Mouse (Mus musculus): ENCODE results near the gene Rasl11a. TPM values are rescaled to one million over a fixed set of nuclear protein-coding genes. Genes with fewer than 3 reads are reported as not detected.

Gene Rasl11a
- 18.8 and 19.0 TPM in 2 replicates for polyA plus RNA-seq (2014; fragmentation: Nextera tagmentation; extraction: Ambion mirVana)

DNA sequence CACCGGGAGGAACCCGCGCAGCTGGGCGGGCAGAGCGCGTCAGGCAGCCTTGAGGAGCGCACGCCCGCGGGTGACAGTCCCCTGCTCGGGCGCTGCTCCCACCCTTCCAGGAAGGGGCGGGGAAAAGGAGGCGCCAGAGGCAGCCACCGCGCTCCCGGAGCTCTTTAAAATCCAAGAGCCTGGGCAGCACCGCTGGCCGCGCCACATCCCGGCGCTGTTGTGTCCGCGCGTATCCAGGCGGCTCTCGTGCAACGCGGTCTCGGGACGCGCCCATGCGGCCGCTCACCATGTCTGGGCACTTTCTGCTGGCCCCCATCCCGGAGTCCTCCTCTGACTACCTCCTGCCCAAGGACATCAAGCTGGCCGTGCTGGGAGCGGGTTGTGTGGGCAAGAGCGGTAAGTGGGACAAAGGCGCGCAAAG, at the start of gene Rasl11a:
Rasl11a (plus strand) TSS at position 127 of the 421 bp plus-strand sequence.
- H3K27me3 ChIP-seq (ENCODE audit: control insufficient read depth, insufficient read depth, low read length): no peaks in the 10 kb centered on the region
- H3K4me3 ChIP-seq (ENCODE audit: low read depth, low read length): peak within 1 kb of the TSS; percentile 75
- no peaks in the 10 kb centered on the region for H3K4me1 ChIP-seq (replicated peaks; ENCODE audit: control insufficient read depth, insufficient read depth, low read length)
- ATAC-seq (ENCODE audit: low FRiP score) (peak; percentile 92), DNase-seq (ENCODE audit: low spot score) (peak; percentile 87)
- H3K9ac ChIP-seq (ENCODE audit: low read depth, low read length): peak within 1 kb of the TSS; percentile 83
- H3K4me2 ChIP-seq (replicated peaks; ENCODE audit: low read depth, low read length): peak within 1 kb of the TSS; percentile 85
- H3K27ac ChIP-seq (ENCODE audit: low read depth, low read length): peak within 1 kb of the TSS; percentile 68
- under 1% methylated on average over 40 of the region's 40 CpGs for WGBS
- no peaks in the 10 kb centered on the region for H3K36me3 ChIP-seq (ENCODE audit: control insufficient read depth, insufficient read depth, low read length)
- H3K9me3 ChIP-seq (ENCODE audit: control insufficient read depth, low read length): no peaks in the 10 kb centered on the region

DNA sequence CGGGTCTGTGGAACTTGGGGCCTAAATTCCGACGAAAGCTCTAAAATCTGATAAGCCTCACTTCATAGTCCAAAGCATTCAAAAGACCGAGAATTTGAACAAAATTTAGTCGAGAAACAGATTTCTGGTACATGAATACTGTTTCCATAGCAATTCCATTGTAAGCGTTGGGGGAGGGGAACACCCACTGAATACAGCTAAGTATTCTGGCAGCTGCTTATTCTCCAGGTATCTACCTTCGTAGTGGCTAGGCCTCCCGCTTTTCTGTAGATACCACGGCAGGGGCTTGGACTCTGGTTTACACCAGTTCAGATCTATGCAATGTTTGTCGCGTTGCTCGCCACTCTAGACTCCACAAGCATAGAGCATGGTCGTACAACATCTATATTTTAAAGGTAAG, 49.1 kb upstream of the Rasl11a start:
- no peaks in the 10 kb centered on the region for H3K4me1 ChIP-seq (replicated peaks; ENCODE audit: control insufficient read depth, insufficient read depth, low read length)
- no peaks in the 10 kb centered on the region for H3K27me3 ChIP-seq (ENCODE audit: control insufficient read depth, insufficient read depth, low read length)
- no peaks in the 10 kb centered on the region for H3K36me3 ChIP-seq (ENCODE audit: control insufficient read depth, insufficient read depth, low read length)
- no peak overlapping the region for H3K27ac ChIP-seq (ENCODE audit: low read depth, low read length)
- no peak overlapping the region for H3K9ac ChIP-seq (ENCODE audit: low read depth, low read length)
- H3K4me3 ChIP-seq (ENCODE audit: low read depth, low read length): no peak overlapping the region
- 69% methylated on average over 13 of the region's 13 CpGs for WGBS
- peak; percentile 12 for DNase-seq (ENCODE audit: low spot score)
- no peak overlapping the region for H3K4me2 ChIP-seq (replicated peaks; ENCODE audit: low read depth, low read length)
- ATAC-seq (ENCODE audit: low FRiP score): no peak
- H3K9me3 ChIP-seq (ENCODE audit: control insufficient read depth, low read length): no peaks in the 10 kb centered on the region

DNA sequence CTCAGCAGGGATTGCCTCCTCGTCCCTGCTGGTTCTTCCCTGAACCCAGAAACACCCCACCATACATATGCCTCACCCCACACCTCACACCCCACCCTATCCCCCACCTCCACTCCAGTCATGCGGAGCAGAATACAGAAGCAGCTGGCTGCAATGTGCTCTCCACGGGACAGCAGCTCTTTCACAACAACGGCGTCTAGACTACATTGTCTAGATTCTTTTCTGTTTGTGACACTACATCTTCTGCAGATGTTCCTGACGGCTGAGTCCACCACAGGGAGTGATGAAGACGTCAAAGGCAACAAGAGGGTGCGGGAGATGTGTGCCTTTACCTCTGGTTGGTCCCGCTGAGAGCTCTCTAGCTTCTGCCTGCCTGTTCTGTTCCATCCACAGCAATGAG, 46.8 kb upstream of the Rasl11a start:
- H3K27me3 ChIP-seq (ENCODE audit: control insufficient read depth, insufficient read depth, low read length): no peaks in the 10 kb centered on the region
- ATAC-seq (ENCODE audit: low FRiP score) (no peak), DNase-seq (ENCODE audit: low spot score) (no peak)
- H3K9me3 ChIP-seq (ENCODE audit: control insufficient read depth, low read length): no peaks in the 10 kb centered on the region
- H3K27ac ChIP-seq (ENCODE audit: low read depth, low read length): no peak overlapping the region
- no peaks in the 10 kb centered on the region for H3K36me3 ChIP-seq (ENCODE audit: control insufficient read depth, insufficient read depth, low read length)
- H3K4me3 ChIP-seq (ENCODE audit: low read depth, low read length): no peak overlapping the region
- no peaks in the 10 kb centered on the region for H3K4me1 ChIP-seq (replicated peaks; ENCODE audit: control insufficient read depth, insufficient read depth, low read length)
- no peak overlapping the region for H3K4me2 ChIP-seq (replicated peaks; ENCODE audit: low read depth, low read length)
- no peak overlapping the region for H3K9ac ChIP-seq (ENCODE audit: low read depth, low read length)
- WGBS: 42% methylated on average over 9 of the region's 9 CpGs

- Histone ChIP-seq H3K4me2 (replicated peaks; ENCODE audit: low read depth, low read length) (no peak overlapping the region), H3K9ac (ENCODE audit: low read depth, low read length) (no peak overlapping the region)
- 85% methylated on average over 8 of the region's 8 CpGs for WGBS
Measured at GRCm38 (mm10) chr5:146806004-146806430, 38.9 kb upstream of the Rasl11a start.

GRCm38 (mm10) chr5:146809951-146810350, 34.9 kb upstream of the Rasl11a start:
- Histone ChIP-seq H3K4me1 (replicated peaks; ENCODE audit: control insufficient read depth, insufficient read depth, low read length) (no peaks in the 10 kb centered on the region), H3K9me3 (ENCODE audit: control insufficient read depth, low read length) (no peaks in the 10 kb centered on the region), H3K36me3 (ENCODE audit: control insufficient read depth, insufficient read depth, low read length) (no peaks in the 10 kb centered on the region), H3K9ac (ENCODE audit: low read depth, low read length) (no peak overlapping the region), H3K27me3 (ENCODE audit: control insufficient read depth, insufficient read depth, low read length) (no peaks in the 10 kb centered on the region), H3K4me2 (replicated peaks; ENCODE audit: low read depth, low read length) (no peak overlapping the region), H3K27ac (ENCODE audit: low read depth, low read length) (no peak overlapping the region), H3K4me3 (ENCODE audit: low read depth, low read length) (no peak overlapping the region)
- DNase-seq (ENCODE audit: low spot score): no peak
- 81% methylated on average over 5 of the region's 5 CpGs for WGBS
- no peak for ATAC-seq (ENCODE audit: low FRiP score)

More at GRCm38 (mm10) chr5:146806004-146806430, 38.9 kb upstream of the Rasl11a start:
- Histone ChIP-seq H3K27ac (ENCODE audit: low read depth, low read length) (no peak overlapping the region), H3K36me3 (ENCODE audit: control insufficient read depth, insufficient read depth, low read length) (no peaks in the 10 kb centered on the region), H3K27me3 (ENCODE audit: control insufficient read depth, insufficient read depth, low read length) (no peaks in the 10 kb centered on the region), H3K4me3 (ENCODE audit: low read depth, low read length) (no peak overlapping the region), H3K9me3 (ENCODE audit: control insufficient read depth, low read length) (no peaks in the 10 kb centered on the region), H3K4me1 (replicated peaks; ENCODE audit: control insufficient read depth, insufficient read depth, low read length) (no peaks in the 10 kb centered on the region)
- DNase-seq (ENCODE audit: low spot score) (no peak), ATAC-seq (ENCODE audit: low FRiP score) (no peak)

GRCm38 (mm10) chr5:146812866-146813265, 32.0 kb upstream of the Rasl11a start:
- ATAC-seq (ENCODE audit: low FRiP score): no peak
- Histone ChIP-seq H3K9ac (ENCODE audit: low read depth, low read length) (no peak overlapping the region), H3K4me3 (ENCODE audit: low read depth, low read length) (no peak overlapping the region), H3K9me3 (ENCODE audit: control insufficient read depth, low read length) (no peaks in the 10 kb centered on the region), H3K36me3 (ENCODE audit: control insufficient read depth, insufficient read depth, low read length) (no peaks in the 10 kb centered on the region), H3K27me3 (ENCODE audit: control insufficient read depth, insufficient read depth, low read length) (no peaks in the 10 kb centered on the region), H3K4me2 (replicated peaks; ENCODE audit: low read depth, low read length) (no peak overlapping the region), H3K4me1 (replicated peaks; ENCODE audit: control insufficient read depth, insufficient read depth, low read length) (no peaks in the 10 kb centered on the region), H3K27ac (ENCODE audit: low read depth, low read length) (no peak overlapping the region)
- DNase-seq (ENCODE audit: low spot score): no peak
- WGBS: 93% methylated on average over 5 of the region's 5 CpGs

DNA sequence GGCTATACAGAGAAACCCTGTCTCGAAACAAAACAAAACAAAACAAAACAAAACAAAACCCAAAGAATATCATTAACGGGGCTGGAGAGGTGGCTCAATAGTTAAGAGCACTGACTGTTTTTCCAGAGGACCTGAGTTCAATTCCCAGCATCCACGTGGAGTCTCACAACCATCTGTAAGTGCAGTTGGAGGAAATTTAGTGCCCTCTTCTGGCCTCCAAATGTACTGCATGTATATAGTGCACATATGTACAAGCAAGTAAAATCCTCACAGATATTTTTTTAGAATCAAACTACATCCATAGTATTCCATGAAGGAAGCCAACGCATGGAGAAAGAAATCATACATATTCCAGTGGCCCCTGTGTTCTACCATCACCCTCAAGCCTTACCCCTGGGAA, 31.4 kb upstream of the Rasl11a start:
- Histone ChIP-seq H3K9me3 (ENCODE audit: control insufficient read depth, low read length) (no peaks in the 10 kb centered on the region), H3K27me3 (ENCODE audit: control insufficient read depth, insufficient read depth, low read length) (no peaks in the 10 kb centered on the region), H3K9ac (ENCODE audit: low read depth, low read length) (no peak overlapping the region), H3K4me1 (replicated peaks; ENCODE audit: control insufficient read depth, insufficient read depth, low read length) (no peaks in the 10 kb centered on the region), H3K36me3 (ENCODE audit: control insufficient read depth, insufficient read depth, low read length) (no peaks in the 10 kb centered on the region), H3K27ac (ENCODE audit: low read depth, low read length) (no peak overlapping the region), H3K4me2 (replicated peaks; ENCODE audit: low read depth, low read length) (no peak overlapping the region), H3K4me3 (ENCODE audit: low read depth, low read length) (no peak overlapping the region)
- DNase-seq (ENCODE audit: low spot score) (no peak), ATAC-seq (ENCODE audit: low FRiP score) (no peak)
- 86% methylated on average over 4 of the region's 4 CpGs for WGBS

- no peak for ATAC-seq (ENCODE audit: low FRiP score)
- no peak overlapping the region for H3K4me3 ChIP-seq (ENCODE audit: low read depth, low read length)
- no peak overlapping the region for H3K4me2 ChIP-seq (replicated peaks; ENCODE audit: low read depth, low read length)
- H3K4me1 ChIP-seq (replicated peaks; ENCODE audit: control insufficient read depth, insufficient read depth, low read length): no peaks in the 10 kb centered on the region
- DNase-seq (ENCODE audit: low spot score): no peak
- no peak overlapping the region for H3K9ac ChIP-seq (ENCODE audit: low read depth, low read length)
- H3K9me3 ChIP-seq (ENCODE audit: control insufficient read depth, low read length): no peaks in the 10 kb centered on the region
- no peaks in the 10 kb centered on the region for H3K36me3 ChIP-seq (ENCODE audit: control insufficient read depth, insufficient read depth, low read length)
- no peak overlapping the region for H3K27ac ChIP-seq (ENCODE audit: low read depth, low read length)
- H3K27me3 ChIP-seq (ENCODE audit: control insufficient read depth, insufficient read depth, low read length): no peaks in the 10 kb centered on the region
- WGBS: 86% methylated on average over 4 of the region's 4 CpGs
Measured at GRCm38 (mm10) chr5:146815394-146815793, 29.5 kb upstream of the Rasl11a start.

- no peak for DNase-seq (ENCODE audit: low spot score)
- Histone ChIP-seq H3K4me1 (replicated peaks; ENCODE audit: control insufficient read depth, insufficient read depth, low read length) (no peaks in the 10 kb centered on the region), H3K4me3 (ENCODE audit: low read depth, low read length) (no peak overlapping the region), H3K27ac (ENCODE audit: low read depth, low read length) (no peak overlapping the region), H3K36me3 (ENCODE audit: control insufficient read depth, insufficient read depth, low read length) (no peaks in the 10 kb centered on the region), H3K4me2 (replicated peaks; ENCODE audit: low read depth, low read length) (no peak overlapping the region), H3K27me3 (ENCODE audit: control insufficient read depth, insufficient read depth, low read length) (no peaks in the 10 kb centered on the region), H3K9ac (ENCODE audit: low read depth, low read length) (no peak overlapping the region), H3K9me3 (ENCODE audit: control insufficient read depth, low read length) (no peaks in the 10 kb centered on the region)
- WGBS: 78% methylated on average over 8 of the region's 8 CpGs
- no peak for ATAC-seq (ENCODE audit: low FRiP score)
Measured at GRCm38 (mm10) chr5:146817583-146817982, 27.3 kb upstream of the Rasl11a start.
